Mouse (Mus musculus) embryonic facial prominence, embryonic 15.5 days (tissue): Measurements from ENCODE around the gene Gm20388. TPM values are rescaled to one million over a fixed set of nuclear protein-coding genes. Genes with fewer than 3 reads are reported as not detected.

Source experiments
- ATAC-seq: fragments of 200-750 bp; cut with Nextera tagmentation; 2 replicates; pipeline ENCODE4 v1.8.0; 2017; ENCODE audit warnings: low read depth, moderate TSS enrichment; ENCODE audit not compliant: insufficient number of reproducible peaks, low FRiP score, low TSS enrichment
- H3K27ac ChIP-seq: fragments of 300-500 bp; sonication (generic); replicated peaks from 2 replicates; pipeline ENCODE4 v1.5.1; 2015; ENCODE audit warnings: mild to moderate bottlenecking, inconsistent platforms
- H3K27me3 ChIP-seq: fragments of 300-500 bp; sonication (generic); 2 replicates; pipeline ENCODE4 v1.6.1; 2015; ENCODE audit warnings: inconsistent platforms
- H3K36me3 ChIP-seq: fragments of 300-500 bp; sonication (generic); 2 replicates; pipeline ENCODE4 v1.6.1; 2015; ENCODE audit warnings: mild to moderate bottlenecking, inconsistent platforms
- H3K4me1 ChIP-seq: fragments of 300-500 bp; sonication (generic); 2 replicates; pipeline ENCODE4 v1.6.1; 2015; ENCODE audit warnings: inconsistent platforms
- H3K4me2 ChIP-seq: fragments of 300-500 bp; sonication (generic); replicated peaks from 2 replicates; pipeline ENCODE4 v1.6.1; 2015; ENCODE audit warnings: mild to moderate bottlenecking, inconsistent platforms
- H3K4me3 ChIP-seq: fragments of 300-500 bp; sonication (generic); replicated peaks from 2 replicates; pipeline ENCODE4 v1.5.1; 2015; ENCODE audit warnings: mild to moderate bottlenecking, inconsistent platforms
- H3K9ac ChIP-seq: fragments of 300-500 bp; sonication (generic); 2 replicates; pipeline ENCODE4 v1.6.1; 2015; ENCODE audit warnings: inconsistent platforms
- H3K9me3 ChIP-seq: fragments of 300-500 bp; sonication (generic); replicated peaks from 2 replicates; pipeline ENCODE4 v1.6.1; 2016; ENCODE audit warnings: inconsistent platforms
- WGBS: fragments of 180-500 bp; shearing (Covaris S2); methylation state at CpG from one replicate; pipeline ENCODE4 v1.1.7; 2015; 5-methylcytosine and 5-hydroxymethylcytosine counted together
- polyA plus RNA-seq: library from polyadenylated mRNA; unstranded; fragments of >200 nt; fragmentation: Nextera tagmentation; extraction: Ambion mirVana; gene quantifications from 2 replicates; pipeline ENCODE4 v1.2.1, GENCODE M21; 2015

Gene Gm20388
- polyA plus RNA-seq, 1 experiment from 2014 or later: 8.0 TPM

- Histone ChIP-seq H3K9me3 (no peaks in the 10 kb centered on the region), H3K4me2 (no peak overlapping the region), H3K27me3 (peaks cover 40% of the 10 kb centered on the region), H3K36me3 (no peaks in the 10 kb centered on the region), H3K4me3 (no peak overlapping the region), H3K9ac (no peak overlapping the region), H3K4me1 (peaks cover 18% of the 10 kb centered on the region), H3K27ac (no peak overlapping the region)
- WGBS: 7% methylated on average over 10 of the region's 10 CpGs
- ATAC-seq: no peak
Observed at GRCm38 (mm10) chr8:121377680-121378079, 1467.0 kb downstream of the Gm20388 start.

GRCm38 (mm10) chr8:121379387-121379786 lies 1468.7 kb downstream of the Gm20388 start:
- H3K27me3 ChIP-seq: peaks cover 35% of the 10 kb centered on the region
- no peak overlapping the region for H3K27ac ChIP-seq
- WGBS: 86% methylated on average over 1 of the region's 1 CpGs
- H3K9ac ChIP-seq: no peak overlapping the region
- no peaks in the 10 kb centered on the region for H3K36me3 ChIP-seq
- H3K9me3 ChIP-seq: no peaks in the 10 kb centered on the region
- no peak overlapping the region for H3K4me3 ChIP-seq
- H3K4me1 ChIP-seq: peaks cover 24% of the 10 kb centered on the region
- no peak overlapping the region for H3K4me2 ChIP-seq
- ATAC-seq: no peak

GRCm38 (mm10) chr8:121382583-121383241 lies 1472.1 kb downstream of the Gm20388 start:
- Histone ChIP-seq H3K9me3 (no peaks in the 10 kb centered on the region), H3K9ac (no peak overlapping the region), H3K36me3 (no peaks in the 10 kb centered on the region), H3K4me3 (peak overlapping the region; percentile 31), H3K27ac (no peak overlapping the region), H3K4me1 (peaks cover 17% of the 10 kb centered on the region), H3K27me3 (peaks cover 25% of the 10 kb centered on the region; the same call in 1 of the 2 replicates), H3K4me2 (peak overlapping the region; percentile 48)
- 4% methylated on average over 21 of the region's 21 CpGs for WGBS
- peak; percentile 68 for ATAC-seq

GRCm38 (mm10) chr8:121385540-121385939 lies 1474.9 kb downstream of the Gm20388 start:
- Histone ChIP-seq H3K27ac (no peak overlapping the region), H3K36me3 (no peaks in the 10 kb centered on the region), H3K4me3 (no peak overlapping the region), H3K9me3 (no peaks in the 10 kb centered on the region), H3K4me1 (peaks cover 16% of the 10 kb centered on the region), H3K27me3 (peaks cover 31% of the 10 kb centered on the region), H3K9ac (no peak overlapping the region), H3K4me2 (no peak overlapping the region)
- 44% methylated on average over 7 of the region's 7 CpGs for WGBS
- ATAC-seq: no peak

GRCm38 (mm10) chr8:121390608-121391007 lies 1480.0 kb downstream of the Gm20388 start:
- Histone ChIP-seq H3K27me3 (peaks cover 63% of the 10 kb centered on the region), H3K4me3 (no peak overlapping the region), H3K4me1 (peaks cover 29% of the 10 kb centered on the region), H3K4me2 (no peak overlapping the region), H3K9me3 (no peaks in the 10 kb centered on the region), H3K36me3 (no peaks in the 10 kb centered on the region), H3K9ac (no peak overlapping the region), H3K27ac (no peak overlapping the region)
- WGBS: 13% methylated on average over 11 of the region's 11 CpGs
- no peak for ATAC-seq

GRCm38 (mm10) chr8:121391254-121391653 lies 1480.6 kb downstream of the Gm20388 start:
- H3K27me3 ChIP-seq: peaks cover 69% of the 10 kb centered on the region
- H3K9me3 ChIP-seq: no peaks in the 10 kb centered on the region
- no peaks in the 10 kb centered on the region for H3K36me3 ChIP-seq
- no peak for ATAC-seq
- no peak overlapping the region for H3K9ac ChIP-seq
- peaks cover 33% of the 10 kb centered on the region for H3K4me1 ChIP-seq
- 5% methylated on average over 9 of the region's 9 CpGs for WGBS
- H3K4me3 ChIP-seq: no peak overlapping the region
- H3K27ac ChIP-seq: no peak overlapping the region
- H3K4me2 ChIP-seq: no peak overlapping the region

GRCm38 (mm10) chr8:121391771-121392170 lies 1481.1 kb downstream of the Gm20388 start:
- no peak for ATAC-seq
- H3K4me2 ChIP-seq: no peak overlapping the region
- H3K4me1 ChIP-seq: peaks cover 38% of the 10 kb centered on the region
- 11% methylated on average over 12 of the region's 12 CpGs for WGBS
- peaks cover 74% of the 10 kb centered on the region for H3K27me3 ChIP-seq
- no peaks in the 10 kb centered on the region for H3K9me3 ChIP-seq
- H3K36me3 ChIP-seq: no peaks in the 10 kb centered on the region
- no peak overlapping the region for H3K4me3 ChIP-seq
- no peak overlapping the region for H3K9ac ChIP-seq
- no peak overlapping the region for H3K27ac ChIP-seq

GRCm38 (mm10) chr8:121392482-121392881 lies 1481.8 kb downstream of the Gm20388 start:
- H3K4me3 ChIP-seq: no peak overlapping the region
- whole genome bisulfite sequencing: 35% methylated on average over 10 of the region's 10 CpGs
- ATAC-seq: no peak
- no peaks in the 10 kb centered on the region for H3K9me3 ChIP-seq
- H3K9ac ChIP-seq: no peak overlapping the region
- H3K4me1 ChIP-seq: peaks cover 39% of the 10 kb centered on the region
- H3K27ac ChIP-seq: no peak overlapping the region
- peaks cover 81% of the 10 kb centered on the region for H3K27me3 ChIP-seq
- no peaks in the 10 kb centered on the region for H3K36me3 ChIP-seq
- H3K4me2 ChIP-seq: no peak overlapping the region

GRCm38 (mm10) chr8:121393111-121393510 lies 1482.5 kb downstream of the Gm20388 start:
- ATAC-seq: no peak
- peaks cover 87% of the 10 kb centered on the region for H3K27me3 ChIP-seq

GRCm38 (mm10) chr8:121394686-121395085 lies 1484.0 kb downstream of the Gm20388 start:
- no peak overlapping the region for H3K4me2 ChIP-seq
- ATAC-seq: no peak
- no peaks in the 10 kb centered on the region for H3K9me3 ChIP-seq
- peaks cover 91% of the 10 kb centered on the region for H3K27me3 ChIP-seq
- WGBS: 44% methylated on average over 5 of the region's 5 CpGs
- H3K4me1 ChIP-seq: peaks cover 39% of the 10 kb centered on the region
- 0 out of 2 replicates have a peak overlapping the region, but pooled peaks have one; percentile 41 for H3K27ac ChIP-seq
- H3K4me3 ChIP-seq: no peak overlapping the region
- no peak overlapping the region for H3K9ac ChIP-seq
- H3K36me3 ChIP-seq: no peaks in the 10 kb centered on the region

More at GRCm38 (mm10) chr8:121393111-121393510, 1482.5 kb downstream of the Gm20388 start:
- peaks cover 39% of the 10 kb centered on the region for H3K4me1 ChIP-seq
- 14% methylated on average over 9 of the region's 9 CpGs for WGBS
- H3K9ac ChIP-seq: no peak overlapping the region
- no peak overlapping the region for H3K4me3 ChIP-seq
- no peak overlapping the region for H3K27ac ChIP-seq
- H3K9me3 ChIP-seq: no peaks in the 10 kb centered on the region
- no peak overlapping the region for H3K4me2 ChIP-seq
- no peaks in the 10 kb centered on the region for H3K36me3 ChIP-seq

- Histone ChIP-seq H3K27me3 (peaks cover 90% of the 10 kb centered on the region), H3K27ac (no peak overlapping the region), H3K9ac (no peak overlapping the region), H3K4me2 (no peak overlapping the region), H3K4me3 (no peak overlapping the region), H3K36me3 (no peaks in the 10 kb centered on the region), H3K4me1 (peaks cover 39% of the 10 kb centered on the region), H3K9me3 (no peaks in the 10 kb centered on the region)
- no peak for ATAC-seq
- WGBS: 37% methylated on average over 11 of the region's 11 CpGs
Observed at GRCm38 (mm10) chr8:121395316-121395715, 1484.7 kb downstream of the Gm20388 start.

- Histone ChIP-seq H3K27me3 (peaks cover 81% of the 10 kb centered on the region), H3K4me2 (no peak overlapping the region), H3K36me3 (no peaks in the 10 kb centered on the region), H3K4me1 (peaks cover 32% of the 10 kb centered on the region), H3K9ac (no peak overlapping the region), H3K9me3 (no peaks in the 10 kb centered on the region), H3K4me3 (no peak overlapping the region), H3K27ac (no peak overlapping the region)
- 27% methylated on average over 11 of the region's 11 CpGs for WGBS
- ATAC-seq: no peak
Observed at GRCm38 (mm10) chr8:121396151-121396550, 1485.5 kb downstream of the Gm20388 start.
